Mouse (Mus musculus) monocyte, adult 5-6 weeks (primary cell): ENCODE measurements around the gene Defb28. TPM values are rescaled to one million over a fixed set of nuclear protein-coding genes. Genes with fewer than 3 reads are reported as not detected.

Experiments
- ATAC-seq: fragments of 153-309, 156-312 bp; replicated peaks from 2 replicates; pipeline ENCODE4 v1.8.0; 2017; ENCODE audit warnings: mild to moderate bottlenecking; ENCODE audit not compliant: low TSS enrichment, insufficient number of reproducible peaks, severe bottlenecking, poor library complexity, low FRiP score
- total RNA-seq: library from RNA; stranded (forward); fragments of 200-1000, 200-491, 200-594 nt; gene quantifications from 3 replicates; pipeline ENCODE4 v1.2.3, GENCODE M21; 2017

Defb28 gene
- total RNA-seq, 1 experiment from 2014 or later: not detected

DNA sequence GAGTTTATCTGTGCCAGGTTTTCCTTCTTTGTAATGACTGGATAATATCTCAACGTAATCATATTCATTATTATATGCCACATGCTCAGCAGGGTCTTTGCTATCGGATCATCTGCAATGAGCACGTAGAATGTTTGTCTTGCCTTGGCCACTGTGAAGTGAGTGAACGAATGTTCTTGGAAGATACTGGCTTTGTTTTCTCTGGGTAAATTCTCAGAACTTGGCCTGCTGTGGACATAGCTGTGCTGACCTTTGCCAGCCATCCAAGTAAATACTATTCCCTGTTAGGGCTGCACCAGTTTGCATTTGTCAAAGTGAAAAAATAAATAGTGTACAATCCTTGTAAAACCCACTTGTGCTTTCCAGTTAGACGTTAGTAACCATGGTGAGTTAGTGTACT lies 30.1 kb downstream of the Defb28 start:
- ATAC-seq: no peak

DNA sequence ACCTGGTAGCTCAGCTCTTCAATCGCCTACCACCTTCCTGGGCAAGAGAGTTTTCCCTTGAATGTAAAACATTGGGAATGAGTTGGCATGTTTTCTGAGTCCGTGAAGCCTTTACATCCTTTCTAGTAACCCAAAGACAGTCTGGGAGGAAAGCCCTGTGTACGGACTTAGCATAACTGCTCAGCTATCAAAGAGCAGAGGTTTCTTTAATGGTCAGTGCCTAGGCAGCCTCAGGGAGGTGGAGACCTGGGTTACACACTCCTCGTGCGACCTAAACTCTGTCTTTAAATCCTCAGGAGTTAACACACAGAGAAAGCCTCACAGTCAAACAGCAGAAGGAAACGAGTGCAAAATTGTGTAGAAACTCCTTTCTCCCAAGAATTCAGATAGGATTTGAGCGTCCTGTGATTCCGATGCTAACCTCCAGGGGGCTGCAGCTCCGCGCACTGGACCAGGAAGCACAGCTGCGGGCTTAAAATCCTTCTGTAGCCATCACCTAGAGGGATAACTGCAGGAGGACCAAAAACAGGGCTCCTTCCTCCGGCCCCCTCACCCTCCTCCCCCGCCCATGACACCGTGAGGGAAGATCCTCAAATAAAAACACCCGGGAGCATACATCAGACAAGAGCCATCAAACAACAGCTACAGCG lies 35.8 kb downstream of the Defb28 start:
- no peak for ATAC-seq

DNA sequence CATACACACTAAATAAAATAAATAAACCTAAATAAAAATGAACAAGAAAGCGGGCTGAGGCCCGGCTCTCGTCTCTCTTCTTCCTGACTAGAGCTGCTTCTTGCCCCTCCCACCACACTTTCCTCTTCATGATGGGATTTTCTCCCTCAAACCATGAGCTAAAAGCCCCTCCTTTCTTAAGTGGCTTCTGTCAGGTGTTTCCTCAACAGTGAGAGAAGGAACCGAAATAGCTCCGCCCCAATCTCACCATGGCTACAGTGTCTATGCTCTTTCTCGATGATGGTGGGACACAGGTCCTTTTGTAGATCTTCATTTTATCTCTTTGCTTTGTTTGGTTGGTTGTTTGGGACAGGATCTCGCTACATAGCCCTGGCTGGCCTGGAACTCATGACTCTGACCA lies 38.6 kb downstream of the Defb28 start:
- no peak for ATAC-seq

DNA sequence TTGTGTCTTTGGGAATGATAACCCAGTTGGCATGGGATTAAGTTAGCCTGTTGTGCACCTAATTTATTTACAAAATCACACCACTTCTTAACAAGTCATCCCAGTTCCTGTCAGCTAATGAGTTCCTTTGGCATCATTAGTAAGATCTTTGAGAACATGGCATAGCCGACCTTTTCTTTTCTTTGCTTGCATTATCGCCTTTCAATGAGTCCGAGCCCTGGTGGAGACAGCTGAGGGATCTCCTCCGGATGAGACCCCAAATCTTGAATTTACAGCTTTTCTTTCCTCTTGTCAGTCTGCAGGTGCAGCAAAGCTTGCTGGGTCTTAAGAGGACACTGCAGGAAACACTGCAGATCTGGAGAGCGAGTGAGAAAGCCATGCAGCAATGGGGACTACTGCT lies 51.0 kb downstream of the Defb28 start, which contains the start of gene Gm17416:
Gene Gm17416, plus strand, starts transcription at position 301 of the 400 bp plus-strand sequence.
- ATAC-seq: no peak

DNA sequence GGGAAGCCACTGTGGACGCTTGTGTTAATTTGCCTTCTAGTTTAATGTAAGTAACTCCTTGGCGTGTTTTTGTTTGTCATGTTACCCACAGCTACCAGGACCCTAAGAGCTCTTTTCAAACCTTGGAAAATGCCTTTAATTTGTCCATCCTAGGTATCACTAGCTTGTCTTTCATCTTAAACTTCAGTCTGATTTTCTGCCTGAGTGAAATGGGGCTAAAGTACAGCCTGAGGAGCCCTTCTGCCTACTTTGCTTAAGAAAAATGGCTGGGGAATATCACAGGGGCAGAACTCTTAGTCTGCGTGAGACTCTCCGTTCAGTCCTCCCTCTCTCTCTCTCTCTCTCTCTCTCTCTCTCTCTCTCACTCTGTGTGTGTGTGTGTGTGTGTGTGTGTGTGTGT lies 51.8 kb downstream of the Defb28 start:
- ATAC-seq: no peak

DNA sequence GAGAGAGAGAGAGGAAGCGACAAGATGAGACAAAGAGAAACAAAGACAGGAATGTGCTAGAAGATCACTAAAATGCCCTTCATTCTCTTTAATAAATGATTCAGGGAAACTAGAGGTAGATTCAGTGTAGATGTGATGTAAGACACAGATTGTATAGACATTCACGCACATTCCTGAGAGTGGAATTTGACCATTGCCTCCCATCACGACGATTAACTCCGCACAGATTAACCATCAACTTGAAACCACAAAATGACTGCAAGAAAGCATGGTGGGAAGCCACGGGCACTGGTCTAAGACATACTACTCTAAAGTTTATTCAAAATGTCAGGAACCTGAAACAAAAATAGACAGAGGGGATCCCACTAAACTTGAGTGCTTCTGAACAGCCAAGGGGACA lies 52.3 kb downstream of the Defb28 start:
- no peak for ATAC-seq

Other genes with a start within 250 kb of the Defb28 start
- gene Tbc1d20, start 224.4 kb upstream of the Defb28 start, total RNA-seq: 34.6 to 50.1 TPM (median 47.4 TPM) in 3 replicates
- 45.0 to 83.3 TPM (median 59.1 TPM) in 3 replicates for gene Rbck1, start 185.6 kb upstream of the Defb28 start, total RNA-seq
- gene Trib3, start 174.2 kb upstream of the Defb28 start, total RNA-seq: not detected in 3 replicates
- not detected in 3 replicates for gene Nrsn2, start 141.6 kb upstream of the Defb28 start, total RNA-seq
- gene Sox12, start 120.2 kb upstream of the Defb28 start, total RNA-seq: 0.10 to 0.43 TPM in 2 of 3 replicates, not detected in the other
- 0.10 to 0.75 TPM in 2 of 3 replicates, not detected in the other for gene Zcchc3, start 103.2 kb upstream of the Defb28 start, total RNA-seq
- gene 6820408C15Rik, start 102.7 kb upstream of the Defb28 start, total RNA-seq: not detected in 3 replicates
- gene Defb23, start 53.6 kb upstream of the Defb28 start, total RNA-seq: not detected in 3 replicates
- gene Defb20, start 41.2 kb upstream of the Defb28 start, total RNA-seq: not detected in 3 replicates
- not detected in 3 replicates for gene Defb22, start 28.1 kb upstream of the Defb28 start, total RNA-seq
- not detected in 3 replicates for gene Defb26, start 6.6 kb upstream of the Defb28 start, total RNA-seq
- not detected in 3 replicates for gene Defb29, start 21.8 kb downstream of the Defb28 start, total RNA-seq
- not detected in 3 replicates for gene Gm17416, start 51.1 kb downstream of the Defb28 start, total RNA-seq
- gene Defb21, start 54.5 kb downstream of the Defb28 start, total RNA-seq: not detected in 3 replicates
- gene Defb19, start 62.1 kb downstream of the Defb28 start, total RNA-seq: not detected in 3 replicates
- not detected in 3 replicates for gene Defb45, start 81.1 kb downstream of the Defb28 start, total RNA-seq
- not detected in 3 replicates for gene Defb36, start 86.1 kb downstream of the Defb28 start, total RNA-seq
- gene Defb25, start 104.8 kb downstream of the Defb28 start, total RNA-seq: not detected in 3 replicates
- 0.68 to 0.75 TPM in 2 of 3 replicates, not detected in the other for gene Rem1, start 108.7 kb downstream of the Defb28 start, total RNA-seq
- gene H13, start 151.2 kb downstream of the Defb28 start, total RNA-seq: 74.4 to 107 TPM (median 101 TPM) in 3 replicates
- 10.0 to 12.9 TPM (median 10.6 TPM) in 3 replicates for gene Mcts2, start 168.8 kb downstream of the Defb28 start, total RNA-seq
- 3.7 to 18.6 TPM (median 15.7 TPM) in 3 replicates for gene Id1, start 218.0 kb downstream of the Defb28 start, total RNA-seq
- gene Cox4i2, start 235.9 kb downstream of the Defb28 start, total RNA-seq: not detected in 3 replicates